Mouse (Mus musculus) thymus, postnatal 36 days (tissue): ENCODE measurements around the gene Smad1.

Experiments
- DNase-seq, 2 experiments: peaks; one replicate each; pipeline ENCODE4 v3.0.0; 2022; ENCODE audit warnings: mixed read lengths in 2 of 2

Smad1 gene

DNA sequence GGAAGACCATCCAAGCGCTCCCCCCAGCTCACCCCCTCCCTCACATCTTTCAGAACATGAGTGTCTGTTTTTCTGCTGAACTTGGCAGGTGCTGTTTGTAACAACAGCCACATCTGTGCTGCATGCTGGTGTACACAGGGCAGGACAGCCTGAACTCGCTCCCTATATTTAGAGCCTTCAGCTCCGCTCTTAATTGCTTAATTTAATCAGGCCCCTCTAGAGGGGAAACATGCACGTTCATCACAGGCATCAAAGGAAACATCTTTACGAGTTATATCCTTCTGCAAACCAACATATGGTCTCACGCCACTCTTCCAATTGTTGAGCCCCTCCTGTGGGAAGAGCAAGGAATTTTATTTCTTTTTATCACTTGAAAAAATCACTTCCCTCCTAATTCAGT lies 17.5 kb downstream of the Smad1 start:
- DNase-seq, result peak in 1 of 2 experiments; percentile 30

DNA sequence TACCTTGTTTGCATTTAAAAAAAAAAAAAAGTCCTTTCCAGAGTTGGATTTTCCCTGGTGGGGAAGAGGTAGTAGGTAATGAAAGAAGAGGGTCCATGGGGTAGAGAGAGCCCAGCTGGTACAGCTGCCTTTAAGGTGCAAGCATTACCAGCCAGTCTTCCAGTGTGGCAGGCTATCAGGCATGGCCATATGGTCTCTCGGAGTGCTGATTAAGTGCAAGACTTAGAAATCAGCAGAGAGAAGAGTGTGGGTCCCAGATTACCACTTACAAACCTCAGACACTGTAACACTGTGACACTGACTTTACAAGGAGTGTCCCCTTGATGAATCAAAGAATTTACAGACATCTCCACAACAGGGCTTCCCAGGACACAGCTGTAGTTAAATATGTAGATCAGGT lies 18.9 kb downstream of the Smad1 start:
- no peak for DNase-seq

DNA sequence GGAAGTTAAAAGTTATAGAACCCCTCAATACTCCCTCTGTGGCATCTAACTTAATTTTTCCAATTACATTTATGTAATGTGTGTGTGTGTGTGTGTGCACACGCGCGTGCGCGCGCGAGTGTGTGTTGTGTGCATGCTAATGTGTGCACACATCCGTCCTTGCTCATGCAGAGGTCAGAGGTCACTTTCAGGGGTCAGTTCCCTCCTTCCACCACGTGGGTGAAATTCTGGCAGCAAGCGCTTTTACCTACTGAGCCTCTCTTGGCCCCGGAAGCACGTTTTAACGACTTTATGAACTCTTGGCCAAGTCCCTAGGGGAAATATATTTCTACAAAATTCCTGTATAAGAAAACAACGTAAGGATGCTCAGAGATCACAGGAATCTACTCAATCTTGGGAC lies 19.3 kb downstream of the Smad1 start:
- no peak for DNase-seq

DNA sequence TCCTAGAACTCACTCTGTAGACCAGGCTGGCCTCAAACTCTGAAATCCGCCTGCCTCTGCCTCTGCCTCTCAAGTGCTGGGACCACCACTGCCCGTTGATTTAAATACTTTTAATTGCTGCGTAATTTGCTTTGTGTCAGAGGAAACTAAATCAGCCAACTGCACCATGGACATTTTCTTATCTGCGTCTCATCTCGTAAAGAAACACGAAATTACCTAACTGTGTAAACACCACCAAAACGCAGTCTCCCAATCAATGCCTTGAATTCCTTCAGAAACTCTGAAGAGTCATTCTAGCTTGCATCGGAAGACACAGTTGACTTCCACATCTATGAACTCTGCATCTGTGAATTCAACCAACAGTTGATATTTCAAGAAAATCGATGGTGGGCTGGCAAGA lies 22.7 kb downstream of the Smad1 start:
- no peak for DNase-seq

DNA sequence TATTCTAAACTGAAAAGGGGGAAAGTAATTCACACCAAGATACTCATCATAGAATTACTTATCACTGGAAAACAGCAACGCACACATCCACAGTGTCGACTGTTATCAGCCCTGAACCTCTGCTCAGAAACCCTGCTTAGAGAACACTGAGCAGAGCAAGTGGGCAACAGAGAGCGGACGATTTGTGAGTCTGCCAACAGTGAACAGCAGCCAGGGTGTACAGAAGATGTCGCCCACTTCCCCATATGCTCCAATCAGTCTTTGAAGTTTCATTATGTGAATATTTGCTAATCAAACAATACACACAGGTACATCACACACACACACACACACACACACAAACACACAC lies 23.6 kb downstream of the Smad1 start:
- DNase-seq, result no peak

DNA sequence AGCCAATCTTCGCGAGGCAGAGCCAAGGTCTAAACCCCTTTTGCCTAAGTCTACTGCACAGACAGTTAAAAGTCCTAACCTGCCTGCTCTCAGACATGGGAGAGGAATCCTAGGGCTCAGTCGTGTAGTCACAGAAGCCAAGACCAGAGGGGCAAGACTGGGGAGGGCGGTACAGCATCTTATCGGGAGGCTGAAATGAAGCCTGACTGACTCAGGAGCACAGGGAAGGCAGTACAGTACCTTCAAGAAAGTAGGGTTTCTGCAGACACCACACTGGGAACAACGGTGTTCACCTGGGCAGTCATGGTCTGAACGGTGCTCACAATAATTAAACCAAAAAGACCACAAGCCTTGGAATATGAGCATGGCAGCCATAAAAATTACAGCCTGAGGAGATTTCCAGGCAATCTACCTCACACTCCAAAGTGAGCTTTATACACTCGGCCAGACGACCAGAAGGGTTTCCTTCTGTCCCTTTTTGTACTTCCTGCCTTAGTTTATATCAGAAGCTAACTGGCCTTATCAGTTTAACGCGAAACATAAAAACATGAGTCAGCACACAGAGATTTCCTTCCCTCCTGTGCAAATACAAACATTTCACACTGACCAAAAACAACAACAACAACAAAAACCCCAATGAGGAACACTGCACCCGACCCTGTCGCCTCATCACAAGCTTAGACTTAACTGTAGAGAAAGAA lies 24.1 kb downstream of the Smad1 start:
- no peak for DNase-seq

DNA sequence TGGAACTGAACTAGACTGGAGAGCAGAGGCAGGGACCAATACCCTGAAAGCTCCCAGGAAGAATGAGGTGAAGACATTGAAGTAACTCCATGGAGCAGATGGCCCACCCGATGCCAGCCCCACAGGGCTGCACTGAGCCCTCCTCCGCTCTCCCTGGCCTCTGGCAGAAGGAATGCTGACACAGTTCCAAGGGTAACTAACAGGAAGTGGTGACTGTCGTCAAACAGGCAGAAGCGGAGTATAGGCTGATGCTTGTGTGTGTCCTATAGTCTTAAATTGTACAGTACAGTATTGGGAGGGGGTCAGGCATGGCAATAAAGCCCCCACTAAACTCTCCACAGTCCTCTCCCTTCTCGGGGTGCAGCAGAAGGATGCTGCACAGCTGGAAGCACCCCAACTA lies 24.9 kb downstream of the Smad1 start:
- no peak for DNase-seq

DNA sequence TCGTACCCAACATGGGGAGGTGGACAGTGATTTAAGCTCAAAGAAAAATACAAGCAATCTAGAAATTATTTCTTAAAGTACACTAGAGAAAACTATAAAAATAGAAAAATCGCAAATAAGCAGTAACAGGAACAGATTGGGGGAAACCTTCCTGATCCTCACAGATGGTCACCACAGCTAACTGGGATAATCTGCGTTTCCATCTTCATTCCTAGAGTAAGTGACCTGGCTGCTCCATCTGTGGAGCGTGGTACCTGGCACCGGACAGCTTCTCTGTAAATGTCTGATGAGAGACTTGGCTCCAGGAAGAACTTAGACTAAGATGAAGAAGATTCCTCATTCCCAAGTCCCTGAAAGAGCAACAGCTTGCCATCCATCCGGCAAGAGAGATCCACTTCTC lies 25.8 kb downstream of the Smad1 start:
- no peak for DNase-seq

DNA sequence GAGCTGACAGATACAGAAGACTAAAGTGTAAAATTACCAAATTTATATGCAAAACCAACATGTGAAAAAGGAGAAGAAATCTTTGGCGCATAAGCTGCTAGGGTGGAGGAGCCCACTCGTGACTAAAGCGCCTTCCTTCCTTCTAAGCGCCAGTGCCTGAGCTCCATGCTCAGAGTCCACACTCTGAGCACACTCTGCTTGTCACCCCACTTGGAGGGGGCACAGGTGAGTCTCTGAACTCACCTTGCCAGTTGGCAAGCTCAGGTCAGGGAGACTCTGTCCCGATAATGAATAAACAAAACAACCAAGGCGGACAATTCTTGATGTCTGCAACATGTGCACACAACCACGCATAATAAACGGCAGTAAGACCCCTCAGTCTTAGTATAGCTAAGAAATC lies 26.4 kb downstream of the Smad1 start:
- no peak for DNase-seq

DNA sequence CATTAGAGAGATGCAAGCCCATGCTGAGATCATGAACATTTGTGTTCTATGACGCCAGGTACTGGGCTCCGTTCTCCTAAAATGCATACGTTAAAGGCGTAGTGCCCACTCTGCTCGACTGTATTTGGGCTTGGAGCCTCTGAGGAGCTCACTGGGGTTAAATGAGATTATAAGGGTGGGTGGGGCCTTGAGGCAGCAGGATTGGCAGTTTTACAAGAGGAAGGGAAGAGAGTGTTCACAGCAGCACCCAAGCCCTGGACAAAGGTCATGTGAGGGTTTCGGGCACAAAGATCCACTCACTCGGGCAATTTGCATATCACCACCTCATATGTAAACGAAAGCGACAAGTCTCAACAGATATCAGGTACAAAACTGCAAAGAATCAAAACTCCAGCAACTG lies 26.8 kb downstream of the Smad1 start:
- DNase-seq, result no peak

DNA sequence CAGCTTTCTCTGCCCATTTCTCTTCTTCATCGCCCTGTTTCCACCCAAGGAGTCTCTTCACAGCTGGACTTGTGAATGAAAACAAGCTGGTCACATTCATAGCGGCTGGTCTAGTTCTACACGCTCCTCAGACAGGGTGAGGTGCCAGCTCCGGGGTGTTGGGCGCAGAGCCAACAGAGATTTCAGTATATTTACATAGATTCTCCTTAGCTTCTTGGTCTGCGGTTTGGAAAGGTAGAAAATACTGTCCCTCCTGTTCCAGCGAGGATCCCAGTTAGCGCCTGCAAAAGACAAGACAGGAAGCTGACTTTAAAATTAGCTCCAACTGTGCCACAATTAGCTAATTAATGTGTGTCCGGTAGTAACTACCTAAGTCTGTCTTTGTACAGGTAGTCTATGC lies 27.2 kb downstream of the Smad1 start:
- DNase-seq, result no peak

DNA sequence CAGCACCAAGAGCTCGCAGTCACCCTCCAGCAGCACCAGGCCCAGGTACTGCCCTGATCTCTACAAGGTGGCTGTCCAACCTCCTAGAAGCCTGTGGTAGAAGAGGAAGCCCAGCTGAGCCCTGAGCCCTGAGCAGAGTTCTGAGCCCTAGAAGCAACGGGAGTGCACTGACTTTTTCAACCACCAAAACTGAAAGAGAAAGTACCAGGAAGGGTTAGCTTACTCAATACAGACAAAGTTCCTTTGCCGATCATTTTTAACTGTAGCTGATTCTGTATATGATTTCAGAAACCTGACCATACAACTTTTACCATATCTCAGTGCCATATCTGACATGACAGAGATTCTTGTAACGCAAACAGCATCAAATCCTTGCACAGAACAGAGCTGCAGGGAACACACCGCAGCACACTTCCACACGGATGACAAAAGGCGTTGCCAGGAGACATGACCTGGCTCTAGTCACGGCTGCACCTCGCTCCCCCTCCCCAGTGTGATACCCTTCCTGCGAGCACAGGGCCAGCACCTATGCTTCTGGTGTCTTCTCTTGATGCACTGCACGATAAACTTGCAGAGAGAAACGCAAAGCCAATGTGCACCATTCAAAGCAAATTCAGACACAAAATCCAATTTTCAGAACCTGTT lies 28.6 kb downstream of the Smad1 start:
- peak; percentile 22 for DNase-seq

DNA sequence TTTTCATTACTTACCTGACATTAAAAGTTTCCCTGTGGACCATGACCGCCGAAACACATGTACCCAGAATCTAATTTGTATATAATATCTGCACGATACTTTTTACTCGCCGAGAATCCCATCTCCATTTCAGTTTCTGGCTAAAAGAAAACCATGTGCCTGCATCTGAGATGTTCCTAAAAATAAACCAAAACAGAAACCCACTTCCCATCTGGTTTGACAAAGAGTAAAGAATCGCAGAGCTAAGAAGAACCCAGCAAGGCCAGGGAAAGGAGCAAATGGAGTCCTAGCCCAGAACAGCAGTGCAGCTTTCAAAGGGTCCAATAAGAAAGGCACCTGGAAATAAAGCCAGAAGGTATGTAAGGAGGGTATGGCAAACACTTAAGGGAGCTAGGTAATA lies 30.2 kb downstream of the Smad1 start:
- no peak for DNase-seq

DNA sequence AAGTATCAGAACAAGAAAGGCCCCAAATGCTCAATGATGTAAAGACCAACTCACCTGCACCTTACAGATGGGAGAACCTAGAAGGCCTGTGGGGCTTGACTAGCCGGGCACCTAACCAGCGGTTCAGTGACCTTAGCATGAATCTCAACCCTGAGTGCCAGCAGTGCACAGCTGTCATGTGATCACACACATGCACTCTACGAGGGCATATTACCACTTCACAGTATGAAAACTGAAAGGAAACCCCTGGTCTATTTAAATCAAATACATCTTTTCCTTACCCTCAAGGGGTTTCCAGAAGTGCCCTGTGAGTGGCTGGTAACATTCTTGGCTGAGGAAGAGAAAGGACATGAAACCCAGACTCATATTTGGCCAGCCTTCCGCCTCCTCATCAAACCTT lies 31.4 kb downstream of the Smad1 start:
- DNase-seq, result no peak

DNA sequence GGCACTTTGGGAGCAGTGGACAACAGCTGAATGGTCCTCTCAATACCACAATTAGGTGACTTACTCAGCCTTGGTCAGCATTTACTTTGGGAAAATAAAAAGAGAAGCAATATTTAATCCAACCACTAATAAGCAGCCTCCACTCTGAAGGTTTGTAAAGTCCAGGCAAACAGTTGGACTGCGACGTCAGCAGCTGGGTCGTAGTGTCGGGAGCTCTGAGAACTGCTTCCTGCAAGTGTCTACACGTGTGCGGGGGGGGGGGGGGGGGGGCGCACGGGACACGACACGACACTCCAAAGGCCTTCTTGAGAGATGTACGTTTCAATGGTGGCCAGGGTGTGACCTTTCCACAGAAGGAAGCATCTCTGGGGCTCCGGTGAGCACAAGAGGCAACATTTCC lies 32.0 kb downstream of the Smad1 start:
- DNase-seq, result no peak

DNA sequence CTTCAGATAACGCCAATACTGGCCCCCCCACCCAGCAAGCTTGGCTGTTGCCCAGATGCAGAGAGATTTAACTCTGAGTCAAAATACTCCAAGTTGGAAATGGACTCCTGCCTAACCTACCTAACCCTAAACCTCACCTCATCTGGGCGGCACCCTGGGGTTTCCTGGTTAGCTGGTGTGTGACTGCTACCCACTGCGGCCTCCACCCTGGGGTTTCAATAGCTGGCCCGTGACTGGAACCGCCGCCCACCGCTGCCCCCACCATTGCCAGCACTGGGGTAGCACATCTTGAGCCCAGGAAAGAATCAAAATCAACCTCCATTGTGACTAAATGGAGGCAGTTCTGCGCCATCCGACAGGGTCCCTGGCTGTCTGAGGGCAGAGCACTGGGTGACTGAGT lies 33.1 kb downstream of the Smad1 start:
- DNase-seq, result no peak

DNA sequence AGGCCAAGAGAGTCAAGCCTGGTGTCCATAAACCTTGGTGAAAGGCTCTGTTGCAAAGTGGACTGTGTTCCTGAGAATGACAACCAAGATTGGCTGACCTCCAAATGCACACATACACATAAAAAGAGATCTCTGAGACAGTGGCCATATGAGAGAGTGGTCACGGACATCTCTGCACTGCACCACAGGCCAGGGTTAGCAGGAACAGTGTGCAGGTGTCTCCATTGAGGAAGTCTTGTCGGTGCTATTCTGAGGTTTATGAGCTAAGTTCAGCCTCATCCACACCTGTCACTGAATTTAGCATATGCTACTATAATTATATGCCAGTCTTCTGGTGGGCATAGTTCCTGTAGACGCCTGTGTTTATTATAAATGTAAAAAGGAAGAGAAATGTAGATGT lies 33.6 kb downstream of the Smad1 start:
- no peak for DNase-seq

DNA sequence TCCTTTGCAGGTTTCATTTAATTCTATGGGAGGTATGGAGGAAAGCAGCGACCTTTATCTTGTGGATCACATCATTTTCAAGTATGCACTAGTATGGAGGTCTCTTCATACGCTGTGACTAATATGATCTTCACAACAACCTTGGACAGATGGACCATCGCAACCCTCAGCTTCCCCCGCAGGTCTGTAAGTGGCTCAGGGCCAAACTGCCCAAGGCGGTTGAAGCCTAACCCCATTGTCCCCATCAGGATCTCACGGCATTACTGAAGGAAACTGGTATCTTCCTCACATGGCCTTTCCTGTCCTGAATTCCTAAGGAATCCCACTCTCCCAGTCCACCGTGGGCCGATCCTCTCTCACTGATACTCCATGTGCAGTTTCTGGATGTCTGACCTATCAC lies 34.5 kb downstream of the Smad1 start:
- DNase-seq, result no peak

DNA sequence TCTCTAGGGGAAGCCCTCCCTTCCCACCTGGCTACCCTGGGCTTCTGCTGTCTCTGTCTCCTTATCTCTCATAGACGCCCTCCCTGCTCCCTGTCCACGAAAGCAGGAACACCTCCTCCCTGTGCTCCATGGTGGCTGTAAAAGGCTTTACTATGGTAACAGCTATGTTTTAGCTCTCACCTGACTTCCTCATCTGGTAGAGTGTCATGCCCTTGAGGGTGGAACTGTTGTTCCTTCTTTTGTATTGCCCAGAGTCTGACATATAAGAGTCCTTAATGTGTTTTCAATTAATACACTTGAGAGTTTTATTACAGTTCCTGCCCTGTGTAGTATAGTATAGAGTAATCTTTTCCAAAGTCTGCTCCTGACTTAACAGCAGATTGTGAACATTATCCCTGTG lies 36.9 kb downstream of the Smad1 start:
- DNase-seq, result no peak

DNA sequence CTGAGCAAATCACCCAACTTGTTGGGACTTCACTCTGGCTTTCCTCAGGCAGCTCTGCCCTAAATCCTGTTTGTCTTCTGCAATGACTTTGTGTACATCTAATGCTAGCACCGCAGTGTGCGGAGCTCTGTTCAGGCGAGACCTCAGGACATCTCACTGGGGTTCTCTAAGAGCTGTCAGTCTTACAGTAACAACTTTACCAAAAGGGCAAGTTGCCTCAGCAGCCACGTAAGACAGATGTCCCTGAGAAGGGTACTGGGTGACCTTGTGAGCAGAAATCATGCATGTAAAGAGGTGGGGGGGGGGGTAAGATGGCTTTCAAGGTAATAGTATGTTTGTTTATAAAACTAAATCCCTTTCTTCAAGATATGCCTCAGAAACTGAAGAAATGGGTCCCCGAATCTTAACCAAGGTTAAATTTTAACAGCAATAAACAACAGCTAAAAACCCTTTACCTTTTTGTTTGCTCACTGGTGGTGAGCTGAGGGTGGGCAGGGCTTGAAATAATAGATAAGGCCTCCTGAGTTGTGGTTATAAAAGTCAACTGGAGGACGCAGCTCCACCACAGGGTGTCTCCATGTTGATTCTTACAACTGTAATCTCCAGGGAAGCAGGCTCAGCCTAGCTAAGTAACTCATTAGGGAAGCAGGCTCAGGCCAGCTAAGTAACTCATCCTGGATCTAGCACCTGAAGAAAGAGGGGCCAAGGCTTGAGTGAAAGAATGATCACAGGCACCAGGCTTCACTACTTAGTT lies 38.4 kb downstream of the Smad1 start:
- DNase-seq, result no peak

DNA sequence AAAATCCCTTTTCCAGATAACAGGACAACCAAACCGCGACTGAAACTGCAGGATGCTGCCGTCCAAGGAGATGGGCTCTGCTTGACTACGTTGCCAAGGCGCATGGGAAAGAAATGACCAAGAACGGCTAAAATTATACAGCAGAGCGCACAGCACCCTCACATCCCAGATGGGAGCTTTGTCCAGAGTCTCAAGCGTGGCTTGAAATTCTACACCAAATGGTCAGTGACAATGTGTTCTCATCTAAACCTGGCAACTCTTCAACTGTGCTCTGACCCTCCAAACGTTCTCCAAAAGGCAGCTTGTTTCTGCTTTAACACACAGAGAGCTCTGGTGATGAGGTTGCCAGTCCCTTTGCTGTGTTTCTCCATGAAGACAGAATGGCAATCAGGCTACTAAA lies 39.0 kb downstream of the Smad1 start:
- DNase-seq, result no peak

DNA sequence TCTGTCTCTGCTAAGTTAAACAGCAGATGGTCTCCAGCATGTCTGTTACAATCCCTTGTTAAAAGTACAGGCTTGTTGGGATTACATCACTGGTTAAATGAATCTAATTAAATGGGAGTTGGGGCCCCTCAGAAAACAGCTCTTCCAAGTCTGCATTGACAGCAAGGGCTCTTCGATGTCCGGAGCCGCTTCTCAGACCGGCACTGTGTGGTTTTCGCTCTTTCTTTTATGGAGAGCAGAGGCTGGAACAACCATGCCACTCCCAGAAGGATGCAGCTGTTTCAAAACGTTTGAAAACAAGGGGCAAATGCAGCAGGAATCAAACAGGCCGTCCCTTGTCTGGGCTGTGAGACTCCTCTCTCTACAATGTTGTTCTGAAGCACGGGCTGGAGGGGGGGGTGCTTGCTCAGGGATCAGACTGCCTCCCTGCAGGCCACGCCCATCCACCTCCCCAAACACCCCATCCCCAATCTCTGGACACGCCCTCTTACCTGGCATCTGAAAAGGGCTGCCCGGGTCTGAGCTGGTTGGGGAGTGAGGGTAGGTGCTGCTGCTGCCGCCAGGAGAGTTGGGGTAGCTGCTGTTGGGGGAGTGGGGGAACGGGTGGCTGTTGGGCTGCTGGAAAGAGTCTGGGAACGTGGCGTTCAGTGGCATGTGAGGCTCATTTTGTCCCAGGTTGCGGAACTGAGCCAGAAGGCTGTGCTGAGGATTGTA lies 43.4 kb downstream of the Smad1 start:
- no peak for DNase-seq

DNA sequence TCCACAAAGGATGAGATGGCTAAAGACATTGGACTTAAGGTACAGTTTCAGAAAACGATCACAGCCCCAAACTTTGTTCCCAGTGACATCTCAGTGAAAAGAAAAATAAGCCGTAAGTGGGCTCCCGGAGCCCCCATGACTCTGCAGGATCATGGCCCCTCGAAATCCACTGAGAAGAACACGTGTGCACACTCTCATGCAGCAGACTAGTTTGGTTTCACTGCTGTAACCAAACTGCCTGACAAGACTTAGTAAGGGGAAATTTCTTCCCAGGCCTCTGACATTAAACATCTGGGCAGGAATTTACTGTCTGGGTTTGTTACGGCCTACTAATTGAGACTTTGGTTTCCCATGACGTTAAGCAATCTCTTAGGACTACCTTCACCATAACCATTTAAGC lies 45.3 kb downstream of the Smad1 start:
- DNase-seq, result no peak

DNA sequence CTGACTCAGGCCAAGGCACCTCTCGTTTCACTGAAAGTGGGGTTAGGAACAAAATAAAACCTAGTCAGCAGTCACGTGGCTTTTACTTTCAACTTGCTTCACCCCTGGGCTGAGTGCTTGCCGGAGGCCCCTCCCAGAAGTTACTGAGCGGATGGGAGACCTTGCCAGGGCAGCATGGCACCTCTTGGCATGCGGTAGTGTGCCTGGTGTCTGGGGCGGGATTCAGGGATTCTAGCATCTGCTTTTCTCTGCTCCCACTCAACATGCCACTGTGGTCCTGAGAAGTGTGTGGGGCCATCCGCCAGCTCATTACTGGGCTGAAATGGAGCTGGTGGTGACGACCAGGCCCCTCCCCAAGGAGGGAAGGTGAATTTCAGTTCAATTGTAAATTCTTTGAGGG lies 47.4 kb downstream of the Smad1 start:
- DNase-seq, result no peak
